Mouse (Mus musculus): ENCODE results near the gene Arl2.

The Arl2 gene

DNA sequence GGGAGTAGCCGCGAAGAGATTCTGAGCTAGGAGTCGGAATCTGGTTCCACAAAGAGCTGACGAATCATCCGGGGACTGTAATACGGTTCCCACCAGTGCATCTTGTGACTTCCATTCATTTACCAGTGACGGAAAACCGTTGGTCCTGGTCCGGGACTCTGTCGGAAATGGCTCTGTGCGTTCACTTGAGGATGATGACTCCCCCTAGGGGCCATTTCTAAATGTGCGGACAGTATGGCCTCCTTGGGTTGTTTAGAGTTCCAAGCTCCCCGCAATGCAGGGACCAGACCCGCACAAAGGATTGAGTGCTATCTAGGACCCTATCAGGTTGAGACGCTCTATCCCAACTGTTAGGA lies at the start of gene Arl2:
Arl2 (minus strand) TSS at position 155 of the 356 bp plus-strand sequence.
- in situ Hi-C loops (cut with MboI, MseI) = no loop called here

- in situ Hi-C loops (cut with MboI, MseI) = no loop called here
Measured at GRCm38 (mm10) chr19:6184131-6184530, 42.8 kb upstream of the Arl2 start, which contains the start of gene Majin. Gene Majin (plus strand): TSS chr19:6184388.

GRCm38 (mm10) chr19:6182534-6182933 lies 41.2 kb upstream of the Arl2 start:
- in situ Hi-C loops (cut with MboI, MseI) = no loop called here

DNA sequence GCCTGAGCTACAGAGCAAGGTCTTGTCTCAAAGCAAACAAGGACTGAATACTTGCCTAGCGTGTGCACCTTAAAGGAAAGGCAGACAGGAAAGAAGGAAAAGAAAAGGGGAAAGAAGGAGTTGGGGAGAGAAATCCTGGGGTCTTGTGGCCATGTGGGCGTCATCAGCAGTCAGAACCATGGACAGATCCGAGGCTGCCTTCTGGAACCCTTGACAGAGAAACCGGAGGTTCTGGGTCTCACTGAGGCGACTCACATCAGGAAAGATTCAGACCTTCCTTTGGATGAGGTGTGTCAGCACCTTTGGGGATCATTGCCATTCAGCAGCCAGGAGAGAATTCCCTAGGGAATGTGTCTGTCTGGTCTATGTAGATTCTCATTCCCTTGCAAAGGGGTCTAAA lies 40.3 kb upstream of the Arl2 start:
- in situ Hi-C loops (cut with MboI, MseI) = no loop called here

- in situ Hi-C loops (cut with MboI, MseI) = loop anchor here (5.0 kb wide), 1 partner anchor 504 kb away; no protein-coding TSS in a partner anchor
Measured at GRCm38 (mm10) chr19:6178775-6179174, 37.4 kb upstream of the Arl2 start.

GRCm38 (mm10) chr19:6174771-6175170 lies 33.4 kb upstream of the Arl2 start:
- in situ Hi-C loops (cut with MboI, MseI) = loop anchor here (5.0 to 25.0 kb wide), 2 partner anchors 508 to 638 kb away; no protein-coding TSS in a partner anchor

- in situ Hi-C loops (cut with MboI, MseI) = loop anchor here (25.0 kb wide), 1 partner anchor 641 kb away; no protein-coding TSS in a partner anchor
Measured at GRCm38 (mm10) chr19:6171215-6171614, 29.9 kb upstream of the Arl2 start.

GRCm38 (mm10) chr19:6166750-6167149 lies 25.4 kb upstream of the Arl2 start:
- in situ Hi-C loops (cut with MboI, MseI) = loop anchor here (25.0 kb wide), 1 partner anchor 646 kb away; no protein-coding TSS in a partner anchor

DNA sequence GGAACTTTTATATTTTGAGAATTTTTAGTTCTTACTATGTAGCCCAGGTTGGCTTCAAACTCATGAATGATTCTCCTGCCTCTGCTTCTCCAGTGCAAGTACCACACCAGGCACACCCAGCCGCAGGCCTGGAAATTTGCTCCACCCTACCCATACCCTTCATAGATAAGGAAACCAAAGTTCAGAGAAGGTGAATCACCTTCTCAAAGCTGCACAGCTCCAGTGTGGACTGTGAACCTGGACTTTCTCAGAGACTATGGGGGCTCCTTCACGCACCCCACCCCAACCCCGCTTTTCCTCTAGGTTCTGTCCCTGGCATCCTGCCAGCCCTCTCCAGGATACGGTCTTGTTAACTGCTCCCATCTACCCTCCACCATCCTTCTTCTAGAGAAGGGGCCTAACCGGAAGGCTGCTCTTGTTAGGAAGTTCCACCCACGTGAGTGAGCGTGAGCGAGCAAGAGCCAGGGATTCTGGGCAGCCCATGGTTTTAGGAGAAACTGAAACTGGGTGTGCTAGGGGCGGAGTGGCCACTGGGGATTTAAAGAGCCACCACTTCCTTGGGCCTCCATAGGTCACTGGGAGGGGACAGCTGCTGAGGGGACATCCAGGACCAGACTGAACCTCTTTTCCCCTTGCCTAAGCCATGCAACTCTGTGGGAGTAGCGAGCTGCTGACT lies 22.7 kb upstream of the Arl2 start:
- in situ Hi-C loops (cut with MboI, MseI) = loop anchor here (25.0 kb wide), 1 partner anchor 648 kb away; no protein-coding TSS in a partner anchor

DNA sequence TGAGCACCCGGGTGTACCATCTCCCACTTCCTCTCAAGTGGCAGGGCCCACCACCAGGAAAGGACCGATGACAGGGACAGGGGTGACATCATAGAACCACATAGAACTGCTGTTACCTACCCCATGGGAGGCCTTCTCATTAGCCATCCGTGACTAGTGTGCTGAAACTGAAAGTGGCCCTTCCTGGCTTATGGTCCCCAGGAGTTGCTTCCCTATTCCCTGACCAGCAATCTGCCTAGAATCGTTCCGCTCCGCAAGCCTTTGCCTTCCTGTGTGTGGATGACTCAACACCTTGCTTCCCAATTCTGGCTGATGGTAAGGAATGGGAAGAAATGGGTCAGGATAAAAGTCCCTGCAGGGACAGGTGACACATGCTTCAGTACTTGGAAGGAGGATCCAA lies 15.9 kb upstream of the Arl2 start:
- in situ Hi-C loops (cut with MboI, MseI) = loop anchor here (25.0 kb wide), 1 partner anchor 655 kb away; no protein-coding TSS in a partner anchor

DNA sequence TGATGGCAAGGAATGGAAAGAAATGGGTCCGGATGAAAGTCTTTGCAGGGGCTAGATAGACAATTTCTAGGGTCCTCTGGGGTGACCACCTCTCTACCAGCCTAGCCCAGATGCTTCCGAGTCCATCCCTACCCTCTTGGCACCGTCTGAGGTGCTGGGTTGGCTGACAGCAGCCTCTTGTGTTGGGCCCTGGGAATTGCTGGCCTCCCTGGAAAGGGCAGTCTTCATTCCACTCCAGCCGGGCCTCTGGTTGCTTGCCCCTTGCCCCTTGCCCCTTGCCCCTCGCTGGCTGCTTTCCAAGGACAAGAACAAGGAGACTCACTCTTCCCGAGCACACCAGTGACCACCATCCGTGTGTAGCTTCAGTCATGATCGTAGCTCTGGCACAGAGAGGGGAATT lies 15.0 kb upstream of the Arl2 start:
- in situ Hi-C loops (cut with MboI, MseI) = loop anchor here (25.0 kb wide), 1 partner anchor 656 kb away; no protein-coding TSS in a partner anchor

DNA sequence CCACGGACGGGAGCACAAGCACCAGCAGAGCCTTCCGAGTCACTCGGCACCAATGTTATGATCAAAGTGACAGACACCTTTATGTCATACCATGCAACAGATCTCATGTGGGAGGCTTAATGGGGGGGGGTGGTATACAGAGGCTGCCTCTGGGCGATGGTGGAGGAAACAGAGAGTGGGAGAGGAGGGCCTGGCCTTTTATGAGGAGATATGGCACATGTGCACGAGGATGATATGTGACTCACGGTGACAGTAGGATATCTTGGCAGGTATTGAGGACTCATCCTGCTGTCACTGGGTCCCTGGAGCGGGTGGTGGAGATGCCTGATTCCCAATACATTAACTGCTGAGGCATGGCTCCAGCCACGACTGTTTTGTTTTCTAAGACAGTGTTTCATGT lies 13.8 kb upstream of the Arl2 start:
- in situ Hi-C loops (cut with MboI, MseI) = loop anchor here (25.0 kb wide), 1 partner anchor 657 kb away; no protein-coding TSS in a partner anchor

DNA sequence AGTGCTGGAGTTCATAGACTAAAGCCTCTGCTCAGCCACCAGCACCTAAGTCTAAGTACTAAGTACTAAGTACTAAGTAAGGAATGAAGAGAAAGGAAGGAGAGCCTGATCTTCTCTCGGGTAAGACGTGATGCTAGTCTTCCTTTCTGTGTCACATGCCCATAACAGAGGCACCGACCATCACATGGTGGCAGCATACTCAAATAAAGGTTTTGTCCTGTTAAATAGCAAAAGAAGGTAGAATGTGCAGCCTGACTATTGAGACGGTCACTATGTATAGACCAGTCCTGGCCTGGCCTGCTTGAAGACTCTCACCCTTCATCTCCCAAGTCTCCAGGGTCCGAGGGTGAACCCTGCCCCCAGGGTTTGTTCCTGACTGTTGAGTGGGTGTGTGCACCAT lies 3.5 kb upstream of the Arl2 start:
- in situ Hi-C loops (cut with MboI, MseI) = no loop called here

- in situ Hi-C loops (cut with MboI, MseI) = no loop called here
Measured at GRCm38 (mm10) chr19:6140678-6141393, 512 bp downstream of the Arl2 start, which contains the start of gene Batf2. Gene Batf2 (plus strand): TSS chr19:6140983.

DNA sequence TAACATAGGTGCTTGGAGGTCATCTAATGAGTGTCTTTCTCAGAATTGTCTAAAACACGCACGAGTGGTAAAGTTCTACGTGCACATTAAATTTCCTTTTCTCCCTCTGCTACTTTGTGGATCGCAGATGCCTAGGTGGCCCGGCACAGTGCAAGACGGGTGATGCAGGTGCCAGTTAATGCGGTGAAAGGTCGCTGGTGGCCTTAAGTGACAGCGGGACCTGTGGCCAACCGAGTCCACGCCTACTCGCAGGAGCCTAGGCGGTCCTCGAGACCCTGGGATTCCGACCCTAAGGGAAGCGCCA lies 1.0 kb downstream of the Arl2 start:
- in situ Hi-C loops (cut with MboI, MseI) = no loop called here

- in situ Hi-C loops (cut with MboI, MseI) = no loop called here
Measured at GRCm38 (mm10) chr19:6139701-6140100, 1.6 kb downstream of the Arl2 start.

GRCm38 (mm10) chr19:6136397-6136796 lies 5.0 kb downstream of the Arl2 start:
- in situ Hi-C loops (cut with MboI, MseI) = no loop called here

- in situ Hi-C loops (cut with MboI, MseI) = loop anchor here (5.0 kb wide), 1 partner anchor 96 kb away; no protein-coding TSS in a partner anchor
Measured at GRCm38 (mm10) chr19:6133197-6133596, 8.2 kb downstream of the Arl2 start.

DNA sequence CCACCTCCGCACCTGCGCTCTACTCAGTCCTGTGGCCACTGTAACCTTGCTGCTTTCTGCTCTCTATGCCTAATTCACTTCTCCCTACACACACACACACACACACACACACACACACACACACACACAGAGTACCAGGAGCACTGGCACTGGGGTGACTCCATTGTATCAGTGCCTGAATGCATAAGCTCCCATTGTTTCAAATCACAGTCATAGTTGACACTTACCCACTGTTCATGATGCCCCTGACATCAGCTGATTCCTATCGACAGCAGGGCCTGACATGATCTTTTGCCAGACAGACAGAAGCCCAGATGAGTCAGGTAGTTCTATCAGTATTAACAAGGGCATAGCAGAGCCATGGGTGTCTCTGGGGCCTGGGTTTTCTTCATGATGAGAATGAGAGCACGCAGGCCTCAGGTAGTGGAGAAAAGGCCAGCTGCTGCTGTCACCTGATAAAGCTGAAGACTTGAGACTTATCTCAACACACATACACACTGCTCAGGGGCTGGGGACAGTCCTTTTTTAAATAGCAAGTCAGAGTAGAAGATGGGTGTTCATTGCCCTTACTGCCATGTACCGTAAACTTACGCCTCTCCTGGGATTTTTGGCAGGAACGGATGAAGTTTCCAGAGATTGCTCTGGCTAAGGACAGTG lies 9.0 kb downstream of the Arl2 start:
- in situ Hi-C loops (cut with MboI, MseI) = loop anchor here (5.0 kb wide), 1 partner anchor 95 kb away; no protein-coding TSS in a partner anchor

DNA sequence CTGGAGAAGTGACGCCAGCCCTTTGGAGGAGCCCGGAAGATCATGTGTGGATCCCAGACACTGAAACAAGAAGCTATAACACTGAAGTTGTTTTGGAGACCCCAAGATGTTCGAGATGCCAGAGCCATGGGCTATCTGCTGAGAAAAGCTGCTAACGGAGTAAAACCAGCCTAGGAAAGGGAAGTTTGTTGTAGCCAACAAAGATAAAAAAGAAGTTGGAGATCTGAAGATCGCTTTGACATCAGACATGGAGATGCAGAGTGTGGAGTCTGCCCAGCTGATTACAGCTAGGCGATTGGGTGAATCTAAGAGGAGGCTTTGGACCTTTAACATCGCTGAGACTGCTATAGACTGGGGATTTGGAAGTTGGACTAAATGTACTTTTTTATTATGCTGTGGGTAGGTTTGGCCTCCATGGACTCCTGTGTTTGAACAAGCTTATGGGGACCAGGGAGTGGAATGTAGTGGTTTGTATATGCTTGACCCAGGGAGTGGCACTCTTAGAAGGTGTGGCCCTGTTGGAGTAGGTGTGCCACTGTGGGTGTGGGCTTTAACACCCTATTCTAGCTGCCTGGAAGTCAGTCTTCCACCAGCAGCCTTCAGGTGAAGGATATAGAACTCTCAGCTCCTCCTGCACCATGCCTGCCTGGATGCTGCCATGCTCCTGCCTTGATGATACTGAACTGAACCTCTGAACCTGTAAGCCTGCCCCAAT lies 10.8 kb downstream of the Arl2 start:
- in situ Hi-C loops (cut with MboI, MseI) = loop anchor here (5.0 kb wide), 1 partner anchor 93 kb away; no protein-coding TSS in a partner anchor

DNA sequence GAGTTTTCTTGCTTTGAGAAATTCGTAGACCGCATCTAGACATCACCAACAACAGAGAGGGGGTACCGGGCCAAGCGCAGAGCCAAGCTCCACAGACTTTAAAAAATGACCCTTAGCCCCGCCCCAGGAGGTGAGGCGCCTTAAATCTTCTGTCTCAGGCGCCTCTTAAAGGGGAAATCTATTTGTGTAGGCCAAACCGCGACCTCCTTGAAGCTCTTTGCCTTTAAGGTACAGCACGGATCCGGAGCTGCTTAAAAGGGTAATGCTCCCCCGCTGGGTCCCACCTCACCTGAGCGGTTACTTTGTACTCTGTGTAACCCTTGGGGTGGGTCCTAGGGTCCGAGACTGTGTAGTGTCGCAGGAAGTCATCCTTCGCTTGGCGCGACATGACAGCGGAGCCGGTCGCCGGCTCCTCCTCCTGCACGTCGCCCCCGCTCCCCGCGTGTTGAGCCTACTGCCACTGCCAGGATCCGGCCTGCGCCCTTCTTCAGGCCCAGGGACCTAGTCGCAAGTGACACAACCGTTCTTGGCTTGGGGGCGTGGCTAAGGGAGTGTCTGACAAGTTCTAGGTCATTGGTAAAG lies 13.5 kb downstream of the Arl2 start, which contains the start of gene Snx15:
Snx15 (minus strand) TSS at position 545 of the 582 bp plus-strand sequence.
- in situ Hi-C loops (cut with MboI, MseI) = loop anchor here (5.0 kb wide), 1 partner anchor 166 kb away; the partner anchor contains the start of gene Pola2
